Mouse (Mus musculus): ENCODE data around the gene Cers6.

- TF ChIP-seq CTCF (conservative IDR thresholded peaks at IDR 0.05; ENCODE audit: low read length), result no peak
- no peak for TF ChIP-seq NANOG (IDR thresholded peaks at IDR 0.05; ENCODE audit: borderline replicate concordance, low read length)
Measured at GRCm38 (mm10) chr2:69109710-69110109, 248.5 kb downstream of the Cers6 start.

Data from E14TG2a.4 (cell line).